Mouse (Mus musculus) cerebellum, postnatal 4 days (tissue): ENCODE data around the gene Gpr152.
A peak's percentile ranks its signal among the peaks of the same experiment; 100 is the strongest.

Experiments used
- DNase-seq, 2 experiments: peaks; one replicate each; pipeline ENCODE4 v3.0.0; 2022; ENCODE audit warnings: low spot score in 2 of 2, mixed read lengths in 1 of 2

Gpr152 gene

DNA sequence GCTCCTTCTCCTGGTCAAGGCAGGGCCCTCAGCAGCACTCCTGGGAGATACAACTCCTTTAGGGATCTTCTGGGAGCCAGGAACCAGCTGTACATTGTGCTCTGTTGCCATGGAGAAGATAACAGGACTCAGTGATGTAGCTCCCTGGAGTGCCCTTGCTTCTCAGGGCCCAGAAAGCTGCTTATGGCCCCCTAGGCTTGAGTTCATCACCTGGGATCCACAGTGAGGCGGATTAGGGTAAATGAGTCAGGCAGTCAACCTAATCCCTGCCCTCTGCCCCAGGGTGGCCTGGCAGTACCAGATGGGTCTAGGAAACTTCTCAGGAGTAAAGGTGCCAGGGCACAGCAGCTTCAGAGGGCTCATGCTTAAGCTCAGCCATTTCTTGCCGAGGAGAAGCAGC lies at the start of gene Gpr152:
Gene Gpr152, plus strand, starts transcription at position 342 of the 400 bp plus-strand sequence.
- no peak for DNase-seq

DNA sequence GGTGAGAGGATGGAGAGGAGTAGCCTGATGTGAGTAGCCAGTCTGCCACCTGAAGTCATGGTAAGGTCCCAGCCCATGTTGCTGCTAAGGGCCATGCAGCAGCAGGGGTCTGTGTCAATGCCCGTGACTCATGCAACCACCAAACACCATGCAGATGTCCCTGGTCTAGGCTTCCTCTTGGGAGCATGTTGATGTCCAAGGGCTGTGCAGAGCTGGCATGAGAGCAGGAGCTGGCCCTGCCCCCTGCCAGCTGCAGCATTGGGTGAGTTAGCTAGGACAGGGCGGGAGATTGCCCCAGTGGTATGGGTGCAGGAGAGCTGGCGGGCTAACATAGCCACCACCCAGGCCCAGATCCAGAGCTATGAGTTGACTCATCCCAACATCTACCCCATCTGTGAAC lies 49.1 kb upstream of the Gpr152 start:
- DNase-seq, result no peak

DNA sequence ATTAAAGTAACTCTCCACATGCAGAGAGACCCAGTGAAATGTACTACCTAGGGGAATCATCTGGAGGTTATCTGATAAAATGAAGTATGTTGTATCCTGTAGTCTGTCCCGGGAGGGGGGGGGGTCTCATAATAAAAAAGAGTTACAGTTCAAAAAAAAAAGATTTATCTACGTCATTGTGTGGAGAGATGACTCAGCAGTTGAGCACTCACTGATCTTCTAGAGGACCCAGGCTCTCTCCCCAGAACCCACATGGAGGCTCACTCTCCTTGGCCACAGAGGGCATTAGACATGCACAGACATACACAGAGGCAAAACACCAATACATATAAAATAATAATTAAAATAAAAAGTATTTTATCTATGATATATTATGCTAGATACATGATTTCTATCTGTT lies 48.2 kb upstream of the Gpr152 start:
- no peak for DNase-seq

DNA sequence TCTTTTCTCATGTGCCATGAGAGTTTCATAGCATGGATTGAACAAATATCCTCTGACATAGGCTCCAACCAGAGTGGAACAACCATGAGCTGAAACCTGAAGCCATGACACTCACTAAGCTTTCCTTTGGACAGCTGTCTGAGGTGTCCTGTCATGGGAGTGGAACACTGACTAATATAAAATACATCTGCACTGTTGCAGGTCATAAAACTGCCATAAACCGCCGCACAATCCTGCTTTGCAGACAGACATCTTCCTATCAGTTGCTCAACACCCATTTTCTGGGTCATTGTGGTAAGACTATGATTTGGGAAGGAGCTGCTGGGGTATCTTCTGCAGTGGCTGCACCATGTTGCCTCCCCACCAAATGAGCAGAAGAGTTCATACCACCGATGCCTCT lies 46.8 kb upstream of the Gpr152 start:
- DNase-seq, result no peak

DNA sequence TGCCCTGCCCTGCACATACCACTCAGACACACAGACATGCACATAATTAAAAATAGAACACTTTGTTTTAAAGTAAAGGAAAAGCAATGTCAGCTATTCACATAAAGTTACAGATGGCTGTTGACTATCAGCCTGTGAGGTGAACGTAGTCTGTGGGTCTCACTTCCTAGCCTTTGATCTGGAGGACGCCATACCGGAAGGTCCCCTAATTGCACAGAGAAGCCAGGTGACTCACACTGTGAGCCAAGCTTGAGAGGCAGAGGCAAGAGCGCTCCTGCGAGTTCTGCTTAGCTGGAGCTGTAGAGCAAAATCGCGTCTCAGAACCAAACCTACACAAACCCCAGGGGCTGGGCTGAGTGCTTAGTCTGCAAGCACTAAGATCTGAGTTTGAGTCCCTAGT lies 45.8 kb upstream of the Gpr152 start:
- DNase-seq, result no peak

DNA sequence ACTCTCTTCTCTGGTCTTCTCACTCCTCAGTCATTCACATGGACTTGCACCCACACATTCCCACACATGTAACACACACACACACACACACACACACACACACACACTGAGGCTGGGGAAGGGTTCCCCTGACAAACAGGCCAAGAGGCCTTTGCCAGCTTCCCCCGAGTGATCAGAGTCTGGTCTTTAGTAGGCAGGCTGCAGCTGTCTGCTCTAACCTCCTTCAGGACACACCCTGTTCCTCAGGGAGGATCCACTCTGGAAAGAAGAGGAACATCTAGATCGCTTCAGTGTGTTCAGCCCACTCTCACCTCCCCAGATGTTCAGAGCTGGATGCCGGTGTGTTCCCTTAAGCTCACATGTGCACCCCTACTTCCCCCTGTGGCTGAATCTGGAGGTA lies 45.2 kb upstream of the Gpr152 start:
- no peak for DNase-seq

DNA sequence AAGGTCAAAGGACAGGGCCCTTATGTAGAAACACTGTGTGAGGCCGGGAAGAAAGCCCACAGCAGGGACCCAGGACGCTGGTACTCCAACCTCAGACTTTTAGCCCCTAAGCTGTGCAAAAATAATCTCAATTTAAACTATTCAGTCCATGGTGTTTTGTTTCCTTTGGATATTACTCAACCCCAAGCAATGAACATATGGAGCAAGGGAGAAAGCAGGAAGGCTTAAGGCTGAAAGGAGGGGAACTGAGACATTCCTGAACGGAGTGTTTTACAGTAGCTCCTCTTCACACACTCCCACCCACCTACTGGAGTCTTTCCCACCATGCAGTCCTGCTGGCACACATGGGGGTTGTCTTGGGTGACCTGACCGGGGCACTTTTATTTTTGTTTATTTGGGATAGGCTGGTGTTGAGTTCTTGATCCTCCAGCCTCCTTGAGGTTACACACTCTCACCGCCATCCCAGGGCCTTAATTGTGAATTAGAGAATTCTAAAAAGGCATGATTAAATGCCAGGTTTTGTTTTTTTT lies 44.7 kb upstream of the Gpr152 start:
- DNase-seq, result no peak

DNA sequence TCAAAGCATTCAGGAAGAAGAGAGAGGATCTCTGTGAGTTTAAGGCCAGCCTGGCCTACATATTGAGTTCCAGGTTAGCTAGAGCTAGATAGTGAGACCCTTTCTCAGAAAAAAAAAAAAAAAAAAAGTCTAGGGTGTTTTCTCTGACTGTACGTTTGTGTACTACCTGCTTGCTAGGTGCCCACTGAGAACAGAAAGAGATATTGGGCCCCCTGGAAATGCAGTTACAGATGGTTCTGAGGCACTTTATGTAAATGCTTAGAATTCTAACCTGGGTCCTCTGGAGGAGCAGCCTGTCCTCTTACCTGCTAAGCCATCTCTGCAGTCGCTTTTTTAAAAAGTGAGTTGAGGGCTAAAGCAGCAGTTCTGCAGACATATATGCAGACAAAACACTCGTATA lies 43.8 kb upstream of the Gpr152 start:
- DNase-seq, result no peak

DNA sequence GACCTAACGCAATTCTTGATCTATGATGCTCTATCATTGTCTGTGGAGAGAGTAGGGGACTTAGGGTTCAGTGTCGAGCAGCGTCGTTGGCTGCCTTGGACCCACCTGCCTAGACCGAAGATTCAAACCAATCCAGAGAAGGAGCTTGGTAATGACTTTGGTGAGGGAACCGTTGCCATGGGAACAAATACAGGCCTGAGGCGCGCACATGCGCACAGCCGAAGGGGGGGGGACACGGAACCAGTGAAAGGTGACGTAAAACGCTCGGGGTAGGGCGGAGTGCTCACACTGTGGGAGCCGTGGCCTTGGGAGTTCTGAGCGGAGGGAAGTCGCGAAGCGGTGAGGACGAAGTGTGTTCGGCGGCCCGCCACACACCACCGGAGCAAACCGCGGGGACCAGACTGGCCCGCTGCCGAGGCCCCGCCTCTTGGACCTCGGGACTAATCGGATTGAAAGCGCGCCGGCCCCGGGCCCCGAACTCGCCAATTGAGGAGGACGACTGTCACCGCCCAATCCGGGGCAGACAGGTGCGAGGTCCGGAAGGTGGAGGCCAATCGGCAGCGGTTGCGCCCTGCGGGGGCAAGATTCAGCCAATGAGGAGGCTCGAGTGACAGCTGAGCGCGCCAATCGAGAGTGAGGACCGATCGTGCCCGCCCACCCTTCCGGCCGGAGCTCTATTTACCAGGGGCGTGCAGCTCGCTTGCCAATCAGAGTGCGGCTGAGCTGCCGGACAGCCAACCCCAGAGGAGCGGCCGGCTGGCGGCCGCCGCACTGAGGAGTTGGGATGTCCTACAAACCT lies 42.7 kb upstream of the Gpr152 start, which contains the start of gene Cdk2ap2:
Gene Cdk2ap2, plus strand, starts transcription at position 541 of the 799 bp plus-strand sequence.
- peak; percentile 99 to 100 for DNase-seq

DNA sequence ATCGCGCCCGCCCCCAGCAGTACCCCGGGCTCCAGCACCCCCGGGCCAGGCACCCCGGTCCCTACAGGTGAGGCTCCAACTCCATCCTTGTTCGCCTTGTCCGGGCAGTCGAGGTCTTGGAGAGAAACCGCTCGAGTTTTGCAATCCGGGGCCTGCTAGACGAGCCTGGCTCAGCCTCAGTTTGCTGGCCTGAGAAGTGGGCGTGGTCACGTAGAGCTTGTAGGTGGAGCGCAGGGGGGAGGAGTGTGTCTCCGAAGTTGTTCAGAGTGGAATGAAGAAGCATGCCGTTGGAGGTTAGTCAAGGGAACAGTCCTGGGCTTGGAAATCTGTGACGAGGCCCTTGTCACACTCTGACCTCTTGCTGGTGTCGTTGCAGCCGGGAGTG lies 42.2 kb upstream of the Gpr152 start:
- no peak for DNase-seq

DNA sequence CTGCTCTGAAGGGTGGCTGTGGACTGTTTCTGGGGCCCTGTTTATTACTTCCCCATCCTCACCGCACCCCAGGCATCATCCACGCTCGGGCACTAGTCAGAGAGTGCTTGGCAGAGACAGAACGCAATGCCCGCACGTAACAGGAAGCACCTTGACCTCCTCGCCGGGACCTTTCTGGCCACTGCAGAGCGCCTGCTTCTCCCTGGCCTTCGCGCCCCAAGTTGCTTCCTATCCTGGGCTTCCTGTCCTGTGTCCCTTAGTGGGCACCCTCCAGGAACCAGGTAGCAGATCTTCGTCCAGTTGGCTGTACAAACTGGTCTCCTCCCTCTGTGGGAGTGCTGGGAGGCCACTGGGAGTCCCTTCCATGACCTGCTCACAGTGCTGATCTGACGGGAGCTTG lies 41.2 kb upstream of the Gpr152 start:
- no peak for DNase-seq

DNA sequence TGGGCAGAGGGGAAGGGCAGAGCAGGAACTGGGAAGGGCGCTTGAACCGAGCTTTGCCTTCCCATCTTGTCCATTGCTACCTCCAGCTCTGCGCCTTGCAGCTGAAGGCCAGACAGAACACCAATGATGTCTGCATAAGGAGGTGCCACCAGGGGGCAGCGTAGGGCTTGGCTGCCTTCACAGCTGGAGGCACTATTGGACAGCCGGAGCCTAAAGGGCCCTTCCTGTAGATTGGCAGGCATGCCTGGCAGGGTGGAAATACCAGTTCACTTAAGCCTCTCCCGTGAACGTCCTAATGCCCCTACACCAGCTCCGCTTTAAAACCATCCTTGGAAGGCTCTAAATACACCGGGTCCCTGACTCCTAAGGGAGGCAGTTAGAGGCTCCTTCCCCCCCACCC lies 40.5 kb upstream of the Gpr152 start:
- peak; percentile 87 to 88 for DNase-seq

DNA sequence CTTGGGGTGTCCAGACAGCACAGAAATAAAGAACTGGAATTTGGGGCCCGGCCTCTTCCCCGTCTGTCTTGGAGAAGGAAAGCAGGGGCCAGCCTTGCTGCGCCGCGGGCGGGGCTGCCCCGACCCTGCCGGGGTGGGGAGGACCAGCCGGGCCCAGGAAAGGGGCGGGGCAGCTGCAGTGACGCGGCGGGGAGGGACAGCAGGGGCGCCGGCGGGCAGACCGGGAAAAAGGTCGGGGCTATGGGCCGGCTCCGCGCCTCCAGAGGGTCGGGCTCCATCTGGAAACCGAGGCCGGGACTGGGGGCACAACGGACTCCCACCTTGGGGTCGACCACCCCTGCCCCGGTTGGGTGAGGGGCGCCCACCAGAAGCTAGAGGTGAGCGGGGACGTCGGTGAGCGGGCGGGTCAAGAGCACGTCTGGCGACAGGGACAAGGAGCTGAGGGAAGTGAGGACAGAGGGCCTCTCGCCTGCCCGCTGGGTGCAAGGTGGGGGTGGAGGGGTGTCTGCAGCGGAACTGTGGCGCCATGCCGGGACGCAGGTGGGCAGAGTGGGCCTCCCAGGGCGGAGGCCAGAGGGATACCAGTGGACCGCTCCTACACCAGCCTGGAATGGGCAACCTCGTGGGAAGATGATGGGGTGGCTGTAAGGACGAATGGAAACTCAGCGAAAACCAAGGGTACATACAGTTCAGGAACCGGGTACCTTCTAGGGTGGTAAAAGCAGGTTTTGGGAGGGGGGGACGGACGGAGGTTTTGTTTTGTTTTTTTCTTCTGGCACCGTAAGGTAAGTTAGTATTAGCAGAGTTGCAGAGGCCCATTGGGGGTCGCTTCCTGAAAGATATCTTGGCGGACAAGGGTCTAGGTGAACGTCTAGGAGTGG lies 39.5 kb upstream of the Gpr152 start, which contains the start of gene Pitpnm1:
Gene Pitpnm1, plus strand, starts transcription at position 162 of the 881 bp plus-strand sequence.
- DNase-seq, result peak in 1 of 2 experiments; percentile 30

DNA sequence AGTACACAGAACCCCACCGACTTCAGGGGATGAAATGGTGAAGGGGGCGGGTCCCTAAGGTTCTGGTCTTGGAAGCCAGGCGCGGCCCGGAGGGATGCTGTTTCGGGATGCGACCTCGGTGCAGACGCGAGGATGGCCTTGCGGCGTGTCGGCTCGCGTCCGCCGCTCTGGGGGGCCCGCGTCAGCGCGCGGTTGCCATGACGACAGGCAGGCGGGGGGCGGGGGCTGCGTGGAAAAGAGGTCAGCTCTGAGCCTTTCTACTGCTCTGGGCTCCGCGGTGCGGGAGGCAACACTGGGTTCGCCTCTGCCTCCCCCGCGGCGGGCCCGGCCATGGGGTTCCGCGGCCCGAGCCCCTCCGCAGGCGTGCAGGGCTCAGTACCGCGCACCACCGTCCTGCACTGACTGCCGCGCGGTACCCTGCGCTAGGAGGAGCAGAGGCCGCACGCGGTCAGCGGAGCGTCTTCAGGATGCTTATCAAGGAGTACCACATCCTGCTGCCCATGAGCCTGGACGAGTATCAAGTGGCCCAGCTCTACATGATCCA lies 38.8 kb upstream of the Gpr152 start:
- peak in 1 of 2 experiments; percentile 70 for DNase-seq

DNA sequence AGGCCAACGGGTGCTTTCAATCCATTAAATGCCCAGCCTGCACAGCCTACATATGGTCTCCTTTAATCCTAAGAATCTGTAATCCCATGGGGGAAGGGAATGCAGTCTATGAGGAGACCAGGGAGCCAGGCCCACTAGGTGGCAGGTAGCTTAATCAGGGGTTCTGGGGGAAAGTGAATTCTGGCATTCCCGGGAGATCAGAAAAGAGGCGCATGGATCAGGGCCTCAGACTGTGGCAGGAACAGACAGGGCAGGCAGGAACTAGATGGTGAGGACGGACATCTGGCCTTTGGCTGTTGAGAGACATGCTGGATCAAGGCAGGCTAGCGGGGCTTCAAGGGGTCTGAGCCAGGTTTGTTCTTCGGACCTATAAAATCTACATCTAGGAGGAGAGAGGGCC lies 38.1 kb upstream of the Gpr152 start:
- no peak for DNase-seq

DNA sequence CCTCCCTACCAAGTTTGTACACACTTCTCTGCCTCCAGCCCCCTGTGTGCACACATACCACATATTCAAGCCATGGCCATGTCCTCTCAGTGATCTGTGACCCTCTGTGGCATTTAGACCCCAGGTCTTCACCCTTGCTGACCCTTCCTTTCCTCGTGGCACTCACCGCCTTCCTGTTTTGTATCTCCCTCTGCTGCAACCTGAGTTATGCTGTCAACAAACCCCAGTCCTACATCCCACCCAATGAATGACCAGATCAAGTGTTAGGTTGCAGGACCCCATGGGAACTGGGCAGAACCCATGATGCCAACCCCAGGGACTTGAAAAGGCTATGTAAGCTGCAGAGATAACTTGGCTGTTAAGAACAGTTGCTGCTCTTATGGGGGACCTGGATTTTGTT lies 37.5 kb upstream of the Gpr152 start:
- DNase-seq, result no peak

DNA sequence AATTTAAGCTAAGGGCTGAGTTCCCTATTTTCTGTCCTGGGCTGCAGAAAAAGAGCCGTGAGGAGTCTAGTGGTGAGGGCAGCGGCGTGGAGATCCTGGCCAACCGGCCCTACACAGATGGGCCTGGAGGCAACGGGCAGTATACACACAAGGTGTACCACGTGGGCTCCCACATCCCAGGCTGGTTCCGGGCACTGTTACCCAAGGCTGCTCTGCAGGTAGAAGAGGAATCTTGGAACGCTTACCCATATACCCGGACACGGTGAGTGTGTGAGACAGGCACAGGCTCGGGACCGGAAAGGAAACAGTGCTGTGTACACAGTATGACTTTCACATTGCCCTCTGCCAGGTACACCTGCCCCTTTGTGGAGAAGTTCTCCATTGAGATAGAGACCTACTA lies 37.0 kb upstream of the Gpr152 start:
- DNase-seq, result no peak

DNA sequence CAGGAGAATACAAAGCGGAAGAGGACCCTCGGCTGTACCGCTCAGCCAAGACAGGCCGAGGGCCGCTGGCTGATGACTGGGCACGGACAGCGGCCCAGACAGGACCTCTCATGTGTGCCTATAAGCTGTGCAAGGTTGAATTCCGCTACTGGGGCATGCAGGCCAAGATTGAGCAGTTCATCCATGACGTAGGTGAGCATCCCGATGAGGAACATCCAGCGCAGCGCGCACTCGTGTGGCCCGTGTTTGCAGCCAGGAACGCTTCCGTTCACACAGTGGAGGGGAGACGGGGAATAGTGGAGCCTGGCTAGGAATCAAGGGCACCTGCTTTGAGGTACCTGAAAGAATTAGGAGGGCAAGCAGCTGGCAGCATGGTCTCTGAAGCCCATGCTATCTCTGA lies 36.3 kb upstream of the Gpr152 start:
- no peak for DNase-seq

DNA sequence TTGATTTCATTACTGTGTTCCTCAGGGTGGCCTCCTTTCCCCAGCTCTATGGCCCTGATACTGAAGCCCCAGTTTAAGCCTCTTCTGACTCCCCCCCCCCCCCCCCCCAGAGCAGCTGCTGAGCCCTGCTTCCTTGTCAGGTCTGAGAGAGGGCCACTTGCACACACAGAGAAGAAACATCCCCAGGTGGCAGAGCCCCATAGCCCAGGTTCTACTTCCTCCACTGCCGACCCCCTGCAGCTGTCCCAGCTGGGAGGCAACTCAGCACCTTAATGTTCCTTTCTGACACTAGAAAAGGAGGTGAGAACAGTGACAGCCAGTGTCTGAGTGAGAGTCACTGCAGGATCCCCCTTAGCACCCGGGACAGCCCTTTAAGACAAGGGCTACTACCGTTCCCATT lies 35.8 kb upstream of the Gpr152 start:
- DNase-seq, result no peak

DNA sequence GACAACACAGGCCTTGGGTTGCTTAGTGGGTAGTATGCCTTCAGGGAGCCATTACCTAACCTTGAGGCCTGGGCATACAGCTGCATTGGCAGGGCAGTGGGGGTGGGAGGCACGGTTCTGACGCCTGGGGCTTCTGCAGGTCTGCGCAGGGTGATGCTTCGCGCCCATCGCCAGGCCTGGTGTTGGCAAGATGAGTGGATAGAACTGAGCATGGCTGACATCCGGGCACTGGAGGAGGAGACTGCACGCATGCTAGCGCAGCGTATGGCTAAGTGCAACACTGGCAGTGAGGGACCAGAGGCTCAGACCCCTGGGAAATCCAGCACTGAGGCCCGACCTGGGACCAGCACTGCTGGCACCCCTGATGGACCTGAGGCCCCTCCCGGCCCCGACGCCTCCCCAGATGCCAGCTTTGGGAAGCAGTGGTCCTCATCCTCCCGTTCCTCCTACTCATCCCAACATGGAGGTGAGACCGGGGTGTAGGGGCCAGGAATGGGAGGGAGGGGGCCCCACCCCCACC lies 34.9 kb upstream of the Gpr152 start:
- DNase-seq, result no peak

DNA sequence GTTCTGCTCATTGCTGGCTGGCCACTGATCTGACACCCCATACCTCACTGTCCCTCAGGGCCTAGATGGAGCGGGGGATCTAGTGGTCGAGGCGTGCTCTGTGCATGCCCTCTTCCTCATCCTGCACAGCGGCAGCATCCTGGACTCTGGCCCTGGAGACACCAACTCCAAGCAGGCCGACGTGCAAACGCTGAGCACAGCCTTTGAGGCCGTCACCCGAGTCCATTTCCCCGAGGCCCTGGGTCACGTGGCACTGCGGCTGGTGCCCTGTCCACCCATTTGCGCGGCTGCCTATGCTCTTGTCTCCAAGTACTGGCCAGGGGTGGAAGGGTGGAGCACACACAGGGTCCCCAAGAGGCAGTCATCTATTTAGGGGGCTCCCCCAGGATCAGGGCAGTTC lies 32.9 kb upstream of the Gpr152 start:
- no peak for DNase-seq

DNA sequence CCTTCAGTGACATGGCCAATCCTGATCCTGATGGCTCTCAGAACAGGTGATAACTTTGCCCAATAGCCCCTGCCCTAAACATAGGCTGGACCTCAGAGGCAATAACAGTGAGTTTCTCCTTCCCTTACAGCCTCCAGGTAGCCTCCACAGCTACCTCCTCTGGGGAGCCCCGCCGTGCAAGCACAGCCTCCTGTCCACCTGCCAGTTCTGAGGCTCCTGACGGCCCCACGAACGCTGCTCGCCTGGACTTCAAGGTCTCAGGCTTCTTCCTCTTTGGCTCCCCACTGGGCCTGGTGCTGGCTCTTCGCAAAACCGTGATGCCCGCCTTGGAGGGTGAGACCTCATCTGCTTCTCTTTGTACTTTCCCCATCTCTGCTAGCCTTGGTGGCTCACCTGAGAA lies 31.1 kb upstream of the Gpr152 start:
- no peak for DNase-seq
